Mouse (Mus musculus): Measurements from ENCODE around the gene Rpn2.

DNA sequence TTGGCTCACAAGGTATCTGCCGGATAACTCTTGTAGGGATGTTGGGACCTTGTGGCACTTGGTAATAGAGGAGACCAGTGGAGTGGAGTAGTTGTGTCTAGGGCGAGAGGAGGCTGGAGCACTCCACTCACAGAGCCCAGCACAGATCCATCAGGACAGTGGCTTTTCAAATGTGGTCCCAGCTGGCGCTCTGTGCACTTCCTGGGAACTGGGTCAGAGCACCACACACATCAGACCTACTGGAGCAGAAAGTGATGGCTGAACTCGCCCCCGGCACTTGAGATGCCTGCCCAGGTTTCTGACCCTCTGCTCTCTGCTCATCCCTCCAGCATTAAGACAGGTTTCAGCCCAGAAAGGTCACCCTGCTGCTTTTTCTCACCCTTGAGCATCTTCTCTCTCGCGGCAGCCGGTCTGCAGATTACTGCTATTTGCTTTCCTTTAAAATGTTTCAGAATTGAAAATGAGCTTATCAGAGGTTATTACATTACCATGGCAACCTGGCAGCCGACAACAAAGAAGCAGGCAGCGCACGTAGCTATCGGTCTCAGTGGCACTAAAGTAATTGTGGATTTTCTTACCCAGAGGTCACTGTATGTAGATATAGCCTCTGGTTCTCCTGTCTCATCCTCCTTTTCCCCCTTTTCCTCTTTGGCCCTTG lies 70.4 kb downstream of the Rpn2 start:
- no peak for TF ChIP-seq ZC3H11A (IDR thresholded peaks at IDR 0.05; ENCODE audit: borderline replicate concordance, low read depth, low read length)
- TF ChIP-seq ZNF384 (IDR thresholded peaks at IDR 0.05; ENCODE audit: low read depth, low read length) = no peak
- TF ChIP-seq MAFK (IDR thresholded peaks at IDR 0.05; ENCODE audit: insufficient read depth, low read depth, low read length) = no peak
- TF ChIP-seq HCFC1 (IDR thresholded peaks at IDR 0.05; ENCODE audit: borderline replicate concordance, insufficient read depth, low read length) = no peak
- TF ChIP-seq CHD2 (IDR thresholded peaks at IDR 0.05; ENCODE audit: low read depth, low read length) = no peak
